Mouse (Mus musculus): ENCODE results near the gene Mapk9. TPM values are rescaled to one million over a fixed set of nuclear protein-coding genes. Genes with fewer than 3 reads are reported as not detected.

Mapk9 gene
- polyA plus RNA-seq, 1 experiment from 2014 or later: 31.1 TPM

DNA sequence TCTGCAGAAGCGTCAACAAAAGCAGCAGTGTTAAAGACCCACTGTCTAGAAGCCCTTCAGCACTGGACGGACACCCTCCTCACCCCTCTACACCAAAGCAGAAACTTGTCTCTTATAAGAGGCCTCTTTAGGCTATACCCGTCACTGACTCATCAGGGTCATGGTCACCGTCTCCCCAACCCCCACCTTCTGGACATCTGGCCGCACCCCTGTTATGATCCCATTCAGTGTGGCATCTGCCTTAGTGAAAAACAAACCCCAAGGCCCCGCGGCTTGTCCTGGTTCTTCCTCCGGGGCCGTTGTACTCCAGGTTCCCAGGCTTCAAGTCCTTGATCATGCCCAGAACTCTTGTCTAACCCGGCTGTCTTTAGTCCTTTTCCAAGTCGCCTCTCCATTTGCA lies 593 bp upstream of the Mapk9 start:
- no peaks in the 10 kb centered on the region for H3K9me3 ChIP-seq (replicated peaks; ENCODE audit: control insufficient read depth, low read length)
- no peak for ATAC-seq (ENCODE audit: insufficient read depth, low FRiP score)
- WGBS: 33% methylated on average over 11 of the region's 11 CpGs

DNA sequence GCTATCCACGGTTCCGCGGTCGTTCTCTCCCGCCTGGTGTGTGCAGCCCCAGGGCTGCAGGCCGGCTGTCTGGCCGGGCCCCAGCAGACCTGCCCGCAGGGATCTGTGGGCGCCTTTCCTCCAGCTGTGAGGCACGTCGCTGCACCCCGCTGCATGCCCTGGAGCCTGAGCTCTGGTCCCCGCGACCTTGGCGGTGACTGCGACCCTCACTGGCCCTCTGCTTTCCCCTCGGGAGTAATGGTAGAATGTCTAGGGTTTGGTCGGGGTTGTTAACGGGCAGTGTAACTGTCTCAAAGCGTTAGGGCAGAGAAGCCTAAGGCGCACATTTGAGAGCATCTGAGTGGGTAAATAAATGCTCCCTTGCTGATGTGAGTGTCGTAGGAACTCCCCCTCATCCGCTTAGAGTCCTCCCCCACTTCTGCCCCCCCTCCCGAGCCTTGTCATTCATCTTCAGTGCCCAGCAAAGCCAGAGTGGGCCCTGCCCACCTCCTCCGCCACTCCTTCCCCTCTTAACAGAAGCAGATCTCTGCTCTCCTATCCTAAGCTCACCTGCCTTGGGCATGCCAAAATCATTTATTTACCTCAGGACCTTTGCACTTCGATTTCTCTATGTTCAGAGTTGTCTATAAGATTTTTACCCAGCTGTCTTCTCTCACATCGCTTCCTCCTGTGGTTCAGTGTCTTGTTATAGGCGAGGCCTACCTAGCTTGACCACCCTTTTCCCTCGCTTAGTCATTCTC lies 690 bp downstream of the Mapk9 start:
- no peaks in the 10 kb centered on the region for H3K9me3 ChIP-seq (replicated peaks; ENCODE audit: control insufficient read depth, low read length)
- peak overlapping the region; percentile 88 for H3K4me3 ChIP-seq (replicated peaks; ENCODE audit: low read length)
- no peak for ATAC-seq (ENCODE audit: insufficient read depth, low FRiP score)
- H3K4me2 ChIP-seq (ENCODE audit: low read depth, low read length): peak overlapping the region; percentile 87
- no peaks in the 10 kb centered on the region for H3K36me3 ChIP-seq (ENCODE audit: control insufficient read depth, insufficient read depth, low read length)
- H3K27me3 ChIP-seq (ENCODE audit: control insufficient read depth, insufficient read depth, low read length): no peaks in the 10 kb centered on the region
- H3K4me1 ChIP-seq (ENCODE audit: control insufficient read depth, insufficient read depth, low read length): peaks cover 21% of the 10 kb centered on the region
- H3K9ac ChIP-seq (ENCODE audit: low read length): peak overlapping the region; percentile 92
- WGBS: 7% methylated on average over 29 of the region's 29 CpGs
- H3K27ac ChIP-seq (ENCODE audit: low read length): peak overlapping the region; percentile 84

More for the DNA sequence above, 593 bp upstream of the Mapk9 start:
- Histone ChIP-seq H3K4me2 (ENCODE audit: low read depth, low read length) (peak overlapping the region; percentile 64), H3K4me3 (replicated peaks; ENCODE audit: low read length) (peak overlapping the region; percentile 88), H3K27me3 (ENCODE audit: control insufficient read depth, insufficient read depth, low read length) (no peaks in the 10 kb centered on the region), H3K4me1 (ENCODE audit: control insufficient read depth, insufficient read depth, low read length) (peaks cover 21% of the 10 kb centered on the region), H3K36me3 (ENCODE audit: control insufficient read depth, insufficient read depth, low read length) (no peaks in the 10 kb centered on the region), H3K9ac (ENCODE audit: low read length) (peak overlapping the region; percentile 81), H3K27ac (ENCODE audit: low read length) (peak overlapping the region; percentile 53)

DNA sequence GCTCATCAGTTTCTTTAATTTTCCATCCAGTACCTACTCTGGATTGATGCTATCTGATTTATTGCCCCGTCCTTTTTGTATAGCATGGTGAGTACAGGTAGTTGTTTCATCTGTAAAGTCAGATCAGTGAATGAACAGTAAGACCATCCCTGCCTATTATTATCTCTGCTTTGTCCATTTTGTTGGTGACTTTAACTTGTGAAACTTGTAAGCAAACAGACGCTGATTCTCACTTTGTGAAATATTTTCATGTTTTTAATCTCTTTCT lies 1.2 kb downstream of the Mapk9 start:
- H3K9me3 ChIP-seq (replicated peaks; ENCODE audit: control insufficient read depth, low read length): no peaks in the 10 kb centered on the region
- peaks cover 21% of the 10 kb centered on the region for H3K4me1 ChIP-seq (ENCODE audit: control insufficient read depth, insufficient read depth, low read length)
- 63% methylated on average over 2 of the region's 2 CpGs for WGBS
- H3K4me3 ChIP-seq (replicated peaks; ENCODE audit: low read length): peak overlapping the region; percentile 88
- peak overlapping the region; percentile 92; the same call in 1 of the 2 replicates for H3K9ac ChIP-seq (ENCODE audit: low read length)
- ATAC-seq (ENCODE audit: insufficient read depth, low FRiP score): no peak
- H3K27me3 ChIP-seq (ENCODE audit: control insufficient read depth, insufficient read depth, low read length): no peaks in the 10 kb centered on the region
- no peak overlapping the region for H3K27ac ChIP-seq (ENCODE audit: low read length)
- H3K36me3 ChIP-seq (ENCODE audit: control insufficient read depth, insufficient read depth, low read length): no peaks in the 10 kb centered on the region
- H3K4me2 ChIP-seq (ENCODE audit: low read depth, low read length): peak overlapping the region; percentile 87

DNA sequence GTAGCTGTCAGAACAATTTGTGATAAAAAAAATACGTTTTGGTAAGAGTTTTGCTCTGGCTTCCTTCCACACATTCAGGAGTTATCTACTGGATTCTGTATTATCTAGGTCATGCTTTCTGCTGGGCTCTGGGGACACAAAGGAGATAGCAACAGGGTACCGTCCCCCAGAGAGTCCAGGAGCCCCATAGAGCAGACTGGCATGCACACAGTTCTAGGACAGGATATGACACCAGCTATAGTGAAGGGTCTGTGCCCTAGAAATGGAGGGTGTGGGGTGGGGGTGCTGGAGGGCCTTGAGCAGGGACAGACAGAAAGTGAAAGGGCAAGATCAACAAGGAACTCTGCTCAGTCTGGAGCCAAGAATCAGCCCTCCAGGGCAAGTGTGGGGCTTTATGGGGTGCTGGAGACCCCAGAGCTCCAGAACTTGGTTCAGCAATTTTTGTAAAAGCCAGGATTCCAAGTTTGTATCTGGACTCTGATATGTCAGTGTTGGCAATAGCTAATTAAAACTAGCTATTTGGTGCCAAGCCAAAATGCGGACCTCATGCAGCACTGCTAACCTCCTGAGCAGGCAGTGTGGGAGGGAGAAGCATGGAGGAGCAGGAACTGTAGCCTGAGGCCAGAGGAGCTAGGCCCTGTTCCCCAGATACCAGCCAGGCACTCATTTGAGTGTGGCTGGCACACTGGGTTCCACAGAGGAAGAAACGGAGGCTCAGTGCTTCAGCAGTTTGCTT lies 1.7 kb downstream of the Mapk9 start:
- peaks cover 21% of the 10 kb centered on the region for H3K4me1 ChIP-seq (ENCODE audit: control insufficient read depth, insufficient read depth, low read length)
- H3K9ac ChIP-seq (ENCODE audit: low read length): peak overlapping the region; percentile 46
- H3K27ac ChIP-seq (ENCODE audit: low read length): no peak overlapping the region
- H3K4me2 ChIP-seq (ENCODE audit: low read depth, low read length): peak overlapping the region; percentile 87
- 64% methylated on average over 4 of the region's 4 CpGs for WGBS
- H3K9me3 ChIP-seq (replicated peaks; ENCODE audit: control insufficient read depth, low read length): no peaks in the 10 kb centered on the region
- H3K27me3 ChIP-seq (ENCODE audit: control insufficient read depth, insufficient read depth, low read length): no peaks in the 10 kb centered on the region
- no peak for ATAC-seq (ENCODE audit: insufficient read depth, low FRiP score)
- H3K4me3 ChIP-seq (replicated peaks; ENCODE audit: low read length): no peak overlapping the region
- no peaks in the 10 kb centered on the region for H3K36me3 ChIP-seq (ENCODE audit: control insufficient read depth, insufficient read depth, low read length)

DNA sequence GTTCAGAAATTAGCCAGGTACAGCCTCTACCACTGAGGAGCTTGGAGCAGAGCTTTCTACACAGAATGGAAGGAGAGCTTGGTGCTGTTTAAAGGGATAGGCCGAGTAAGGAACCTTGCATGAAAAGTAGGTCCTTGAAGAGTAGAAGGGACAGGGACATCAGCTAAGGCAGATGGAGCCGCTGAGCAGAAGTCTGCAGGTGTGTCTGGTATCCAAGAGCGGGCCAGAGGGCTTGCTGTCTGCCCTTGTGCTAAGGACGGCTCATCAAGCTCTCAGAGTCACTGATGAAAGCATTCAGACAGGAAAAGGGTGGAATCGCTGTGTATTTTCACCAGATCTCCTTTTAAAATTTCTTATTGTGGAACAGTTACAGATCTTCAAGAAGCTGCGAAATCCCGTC lies 3.8 kb downstream of the Mapk9 start:
- H3K4me1 ChIP-seq (ENCODE audit: control insufficient read depth, insufficient read depth, low read length): peaks cover 17% of the 10 kb centered on the region
- no peaks in the 10 kb centered on the region for H3K27me3 ChIP-seq (ENCODE audit: control insufficient read depth, insufficient read depth, low read length)
- H3K4me2 ChIP-seq (ENCODE audit: low read depth, low read length): no peak overlapping the region
- no peak overlapping the region for H3K9ac ChIP-seq (ENCODE audit: low read length)
- 84% methylated on average over 7 of the region's 7 CpGs for WGBS
- H3K36me3 ChIP-seq (ENCODE audit: control insufficient read depth, insufficient read depth, low read length): no peaks in the 10 kb centered on the region
- no peak for ATAC-seq (ENCODE audit: insufficient read depth, low FRiP score)
- H3K27ac ChIP-seq (ENCODE audit: low read length): no peak overlapping the region
- H3K4me3 ChIP-seq (replicated peaks; ENCODE audit: low read length): no peak overlapping the region
- H3K9me3 ChIP-seq (replicated peaks; ENCODE audit: control insufficient read depth, low read length): no peaks in the 10 kb centered on the region

DNA sequence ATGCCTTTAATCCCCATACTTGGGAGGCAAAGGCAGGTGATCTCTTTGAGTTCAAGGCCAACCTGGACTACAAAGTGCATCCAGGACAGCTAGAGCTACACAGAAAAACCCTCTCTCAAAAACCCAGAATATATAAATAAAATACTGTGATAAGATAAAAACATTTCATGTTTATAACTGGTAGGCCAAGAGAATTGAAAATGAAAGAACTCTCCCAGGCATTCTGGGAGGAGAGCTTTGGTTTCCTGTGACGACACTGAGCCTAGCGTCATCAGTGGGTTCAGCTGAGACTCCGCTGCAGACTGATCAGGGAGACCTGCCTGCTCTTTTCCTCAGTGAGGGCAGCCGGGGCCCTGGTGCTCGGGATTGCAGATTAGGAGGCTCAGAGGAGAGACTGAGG lies 8.6 kb downstream of the Mapk9 start:
- 83% methylated on average over 5 of the region's 5 CpGs for WGBS
- no peak for ATAC-seq (ENCODE audit: insufficient read depth, low FRiP score)
- no peak overlapping the region for H3K9ac ChIP-seq (ENCODE audit: low read length)
- no peak overlapping the region for H3K4me3 ChIP-seq (replicated peaks; ENCODE audit: low read length)
- no peaks in the 10 kb centered on the region for H3K4me1 ChIP-seq (ENCODE audit: control insufficient read depth, insufficient read depth, low read length)
- H3K36me3 ChIP-seq (ENCODE audit: control insufficient read depth, insufficient read depth, low read length): no peaks in the 10 kb centered on the region
- H3K9me3 ChIP-seq (replicated peaks; ENCODE audit: control insufficient read depth, low read length): no peaks in the 10 kb centered on the region
- no peak overlapping the region for H3K27ac ChIP-seq (ENCODE audit: low read length)
- no peak overlapping the region for H3K4me2 ChIP-seq (ENCODE audit: low read depth, low read length)
- H3K27me3 ChIP-seq (ENCODE audit: control insufficient read depth, insufficient read depth, low read length): no peaks in the 10 kb centered on the region

DNA sequence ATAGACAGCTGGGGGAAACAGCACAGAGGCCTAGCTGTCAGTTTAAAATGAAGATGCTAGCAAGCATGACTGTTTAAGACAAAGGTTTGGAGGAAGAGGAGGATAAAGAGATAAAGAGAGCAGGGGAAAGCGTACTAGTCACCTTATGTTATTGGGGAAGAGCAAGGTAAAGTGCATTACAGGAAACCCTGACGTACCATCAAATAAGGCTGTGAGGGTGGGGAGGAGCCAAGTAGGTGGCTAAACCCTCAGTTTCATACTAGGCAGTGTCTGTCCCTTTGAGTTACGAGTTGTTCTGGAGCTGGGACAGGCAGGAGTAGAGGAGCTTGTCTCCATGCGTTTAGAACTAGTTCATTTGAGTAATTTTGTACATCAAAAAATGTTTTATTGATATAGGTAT lies 14.6 kb downstream of the Mapk9 start:
- H3K27ac ChIP-seq (ENCODE audit: low read length): no peak overlapping the region
- no peaks in the 10 kb centered on the region for H3K4me1 ChIP-seq (ENCODE audit: control insufficient read depth, insufficient read depth, low read length)
- no peak overlapping the region for H3K9ac ChIP-seq (ENCODE audit: low read length)
- no peaks in the 10 kb centered on the region for H3K27me3 ChIP-seq (ENCODE audit: control insufficient read depth, insufficient read depth, low read length)
- H3K36me3 ChIP-seq (ENCODE audit: control insufficient read depth, insufficient read depth, low read length): no peaks in the 10 kb centered on the region
- no peak for ATAC-seq (ENCODE audit: insufficient read depth, low FRiP score)
- no peak overlapping the region for H3K4me3 ChIP-seq (replicated peaks; ENCODE audit: low read length)
- no peak overlapping the region for H3K4me2 ChIP-seq (ENCODE audit: low read depth, low read length)
- WGBS: 87% methylated on average over 4 of the region's 4 CpGs
- H3K9me3 ChIP-seq (replicated peaks; ENCODE audit: control insufficient read depth, low read length): no peaks in the 10 kb centered on the region

DNA sequence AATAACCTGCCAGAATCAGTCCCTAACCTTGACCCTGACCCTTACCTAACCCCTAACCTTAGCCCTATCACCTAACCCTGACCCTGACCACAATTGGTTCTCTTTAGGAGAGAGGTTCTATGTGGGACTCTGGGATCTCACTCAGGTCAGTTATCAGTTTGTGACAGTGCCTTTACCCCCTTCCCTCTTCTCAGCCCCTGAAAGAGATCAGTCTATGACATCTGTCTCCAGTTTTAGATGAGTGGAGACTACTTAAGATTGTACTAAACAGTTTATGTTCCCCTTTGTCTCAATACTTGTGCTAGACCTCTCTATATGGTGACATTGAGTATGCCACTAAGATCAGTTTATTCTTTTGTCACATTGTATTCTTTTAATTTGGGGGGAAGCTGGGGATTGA lies 17.4 kb downstream of the Mapk9 start:
- Histone ChIP-seq H3K4me1 (ENCODE audit: control insufficient read depth, insufficient read depth, low read length) (no peaks in the 10 kb centered on the region), H3K4me2 (ENCODE audit: low read depth, low read length) (no peak overlapping the region), H3K4me3 (replicated peaks; ENCODE audit: low read length) (no peak overlapping the region), H3K27ac (ENCODE audit: low read length) (no peak overlapping the region), H3K27me3 (ENCODE audit: control insufficient read depth, insufficient read depth, low read length) (no peaks in the 10 kb centered on the region), H3K9ac (ENCODE audit: low read length) (no peak overlapping the region), H3K9me3 (replicated peaks; ENCODE audit: control insufficient read depth, low read length) (no peaks in the 10 kb centered on the region), H3K36me3 (ENCODE audit: control insufficient read depth, insufficient read depth, low read length) (no peaks in the 10 kb centered on the region)
- no peak for ATAC-seq (ENCODE audit: insufficient read depth, low FRiP score)

DNA sequence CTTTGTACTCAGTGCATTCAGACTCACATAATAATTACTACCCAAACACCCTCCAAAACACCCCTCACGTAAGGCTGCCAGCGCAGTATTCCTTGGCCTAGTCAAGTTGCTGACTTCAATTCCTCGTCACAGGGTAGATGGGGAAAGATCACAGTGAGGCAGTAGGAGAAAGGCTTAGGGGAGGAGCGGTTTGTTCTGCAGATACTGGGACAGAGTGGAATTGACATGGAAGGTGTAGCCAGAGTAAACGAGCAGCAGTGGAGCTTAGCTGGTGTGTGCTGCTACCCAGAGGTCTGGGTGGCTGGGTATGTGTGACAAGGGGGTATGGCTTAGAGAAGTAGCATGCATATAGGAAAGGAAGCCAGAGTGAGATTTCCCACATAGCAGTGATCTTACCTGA lies 20.8 kb downstream of the Mapk9 start:
- H3K4me2 ChIP-seq (ENCODE audit: low read depth, low read length): no peak overlapping the region
- no peaks in the 10 kb centered on the region for H3K9me3 ChIP-seq (replicated peaks; ENCODE audit: control insufficient read depth, low read length)
- no peaks in the 10 kb centered on the region for H3K27me3 ChIP-seq (ENCODE audit: control insufficient read depth, insufficient read depth, low read length)
- H3K4me3 ChIP-seq (replicated peaks; ENCODE audit: low read length): no peak overlapping the region
- no peaks in the 10 kb centered on the region for H3K4me1 ChIP-seq (ENCODE audit: control insufficient read depth, insufficient read depth, low read length)
- 85% methylated on average over 5 of the region's 5 CpGs for WGBS
- H3K36me3 ChIP-seq (ENCODE audit: control insufficient read depth, insufficient read depth, low read length): no peaks in the 10 kb centered on the region
- no peak overlapping the region for H3K27ac ChIP-seq (ENCODE audit: low read length)
- no peak overlapping the region for H3K9ac ChIP-seq (ENCODE audit: low read length)
- no peak for ATAC-seq (ENCODE audit: insufficient read depth, low FRiP score)

Measured in stomach, embryonic 16.5 days (tissue).